Mouse (Mus musculus): ENCODE data around the gene Ddah2. TPM values are rescaled to one million over a fixed set of nuclear protein-coding genes. Genes with fewer than 3 reads are reported as not detected.

The Ddah2 gene
- polyA plus RNA-seq, 1 experiment = 18.4 TPM

DNA sequence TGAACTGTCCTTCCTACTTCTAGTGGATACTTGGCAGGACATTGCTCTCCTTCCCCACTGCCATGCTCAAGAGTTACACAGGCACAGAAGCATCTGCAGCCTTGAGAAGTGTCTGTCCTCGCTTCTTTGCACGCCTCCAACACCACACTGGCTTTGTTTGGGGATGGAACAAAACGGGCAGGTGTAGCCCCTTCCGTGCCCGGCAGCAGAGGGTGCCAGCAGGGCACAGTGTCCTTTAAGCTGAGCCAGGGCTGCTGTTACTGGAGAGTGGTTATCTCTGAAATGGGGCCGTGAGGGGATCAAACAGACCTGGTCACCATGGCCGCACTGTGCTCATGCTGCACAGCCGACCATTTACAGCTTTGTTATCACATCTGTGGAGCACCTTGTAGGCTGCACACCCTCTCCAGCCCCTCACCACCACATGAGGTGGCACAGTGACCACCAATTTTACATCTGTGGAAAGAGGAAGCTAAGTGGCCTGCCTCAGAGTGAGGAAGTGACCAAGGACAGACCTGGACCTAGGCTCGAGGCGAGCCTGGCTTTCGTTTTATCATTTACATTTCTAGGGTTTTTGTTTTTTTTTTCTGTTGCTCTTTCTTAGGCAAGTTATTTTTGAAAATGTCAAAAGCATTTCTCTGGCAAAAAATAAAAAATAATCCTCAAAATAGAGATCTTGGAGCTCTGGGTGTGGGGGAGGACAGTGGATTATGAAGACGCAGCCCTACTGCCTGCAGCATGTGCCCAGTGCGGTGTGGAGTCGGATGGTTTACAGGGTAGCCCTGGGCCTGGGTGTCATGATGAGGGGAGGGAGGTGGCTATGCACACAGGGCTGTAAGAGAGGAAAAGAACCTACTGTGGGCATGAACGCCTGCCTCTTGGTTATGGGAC, 35.9 kb downstream of the Ddah2 start:
- TF ChIP-seq CTCF (IDR thresholded peaks at IDR 0.05; ENCODE audit: extremely low read depth, insufficient read depth, insufficient read length, insufficient replicate concordance) (no peak), POLR2A (IDR thresholded peaks at IDR 0.05; ENCODE audit: low read depth, low read length) (no peak)
- WGBS = 87% methylated on average over 15 of the region's 15 CpGs
- no peak for DNase-seq (ENCODE audit: low read depth in 1 of 2, low spot score in 2 of 2)
- H3K4me1 ChIP-seq (ENCODE audit: control insufficient read depth, insufficient read depth, insufficient read length) = peaks cover 5% of the 10 kb centered on the region; the same call in 1 of the 2 replicates
- no peak overlapping the region for H3K4me3 ChIP-seq (ENCODE audit: extremely low read depth, insufficient read depth, insufficient read length)
- peaks cover 37% of the 10 kb centered on the region for H3K36me3 ChIP-seq (ENCODE audit: control insufficient read depth, insufficient read depth, low read length)
- H3K27ac ChIP-seq (ENCODE audit: insufficient read depth, low read length) = no peak overlapping the region
- no peaks in the 10 kb centered on the region for H3K27me3 ChIP-seq (ENCODE audit: control insufficient read depth, insufficient read depth, low read length)

DNA sequence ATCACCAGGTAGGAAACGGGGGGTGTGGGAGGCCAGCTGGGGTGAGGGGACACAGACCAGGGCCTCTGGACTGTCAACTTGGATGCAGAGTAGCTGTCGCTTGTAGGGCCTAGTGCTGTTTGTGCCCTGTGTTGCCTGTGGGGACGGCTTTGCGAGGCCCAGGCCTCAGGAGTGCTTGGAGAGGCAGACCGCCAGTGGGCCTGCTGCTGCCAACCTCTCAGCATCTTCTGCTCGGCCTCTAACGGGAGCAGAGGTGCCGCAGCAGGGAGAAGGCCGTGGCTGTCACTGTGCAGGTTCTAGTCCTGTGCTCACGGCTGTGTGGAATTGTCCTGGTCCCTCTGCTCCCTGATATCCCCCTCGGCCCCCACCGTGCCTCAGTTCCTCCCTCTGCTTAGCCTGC, 37.8 kb downstream of the Ddah2 start:
- Histone ChIP-seq H3K4me3 (ENCODE audit: extremely low read depth, insufficient read depth, insufficient read length) (no peak overlapping the region), H3K36me3 (ENCODE audit: control insufficient read depth, insufficient read depth, low read length) (peaks cover 50% of the 10 kb centered on the region), H3K27ac (ENCODE audit: insufficient read depth, low read length) (no peak overlapping the region), H3K4me1 (ENCODE audit: control insufficient read depth, insufficient read depth, insufficient read length) (no peaks in the 10 kb centered on the region), H3K27me3 (ENCODE audit: control insufficient read depth, insufficient read depth, low read length) (no peaks in the 10 kb centered on the region)
- no peak for DNase-seq (ENCODE audit: low read depth in 1 of 2, low spot score in 2 of 2)
- TF ChIP-seq CTCF (IDR thresholded peaks at IDR 0.05; ENCODE audit: extremely low read depth, insufficient read depth, insufficient read length, insufficient replicate concordance) (no peak), POLR2A (IDR thresholded peaks at IDR 0.05; ENCODE audit: low read depth, low read length) (no peak)
- WGBS = 95% methylated on average over 12 of the region's 12 CpGs

DNA sequence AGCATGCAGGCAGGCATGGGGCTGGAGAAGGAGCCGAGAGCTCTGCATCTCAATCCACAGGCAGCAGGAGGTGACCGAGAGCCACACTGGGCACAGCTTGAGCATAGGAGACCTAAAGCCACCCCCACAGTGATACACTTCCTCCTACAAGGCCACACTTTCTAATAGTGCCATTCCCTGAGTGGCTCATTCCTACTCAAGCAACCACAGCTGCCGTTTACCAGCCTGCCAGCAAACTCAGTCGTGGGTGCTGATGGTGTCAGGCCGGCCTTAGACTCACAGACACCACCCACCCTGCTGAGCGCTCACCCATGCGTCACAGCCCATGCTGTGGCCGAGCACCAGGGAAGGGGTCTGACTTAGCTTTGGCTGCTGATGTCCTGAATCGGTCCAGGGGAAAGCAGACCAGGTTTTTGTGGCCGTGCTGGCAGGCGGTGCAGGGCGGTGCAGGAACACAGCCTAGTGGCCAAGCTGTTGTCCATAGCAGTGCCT, 38.4 kb downstream of the Ddah2 start:
- Histone ChIP-seq H3K4me3 (ENCODE audit: extremely low read depth, insufficient read depth, insufficient read length) (no peak overlapping the region), H3K4me1 (ENCODE audit: control insufficient read depth, insufficient read depth, insufficient read length) (no peaks in the 10 kb centered on the region), H3K36me3 (ENCODE audit: control insufficient read depth, insufficient read depth, low read length) (peaks cover 51% of the 10 kb centered on the region), H3K27ac (ENCODE audit: insufficient read depth, low read length) (no peak overlapping the region), H3K27me3 (ENCODE audit: control insufficient read depth, insufficient read depth, low read length) (no peaks in the 10 kb centered on the region)
- 92% methylated on average over 12 of the region's 12 CpGs for WGBS
- DNase-seq (ENCODE audit: low read depth in 1 of 2, low spot score in 2 of 2) = no peak
- TF ChIP-seq POLR2A (IDR thresholded peaks at IDR 0.05; ENCODE audit: low read depth, low read length) (no peak), CTCF (IDR thresholded peaks at IDR 0.05; ENCODE audit: extremely low read depth, insufficient read depth, insufficient read length, insufficient replicate concordance) (no peak)

DNA sequence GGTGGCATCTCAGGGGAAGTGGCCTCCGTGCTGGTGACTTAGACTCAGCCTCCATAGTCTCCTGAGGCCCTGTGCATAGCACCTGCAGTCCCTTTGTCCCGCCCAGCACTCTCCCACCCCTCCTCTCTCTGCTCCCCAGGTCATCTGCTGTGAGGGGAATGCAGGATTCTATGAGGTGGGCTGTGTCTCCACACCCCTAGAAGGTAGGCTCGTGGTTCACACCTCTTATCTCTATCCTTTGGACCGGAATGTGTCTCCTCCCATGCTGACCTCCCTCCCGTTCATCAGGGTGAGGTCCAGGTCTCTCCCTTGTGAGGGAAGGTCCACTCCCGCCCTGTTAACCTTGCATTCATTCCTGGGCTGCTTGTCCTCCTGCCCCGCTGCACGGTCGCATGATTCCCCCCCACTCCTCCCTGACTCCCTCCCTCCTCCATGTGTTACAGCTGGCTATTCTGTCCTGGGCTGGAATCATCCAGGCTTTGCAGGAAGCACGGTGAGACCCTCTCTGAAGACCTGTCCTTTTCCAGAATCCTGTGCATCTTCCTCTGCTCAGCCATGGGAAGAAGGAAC, 41.4 kb downstream of the Ddah2 start:
- Histone ChIP-seq H3K27ac (ENCODE audit: insufficient read depth, low read length) (no peak overlapping the region), H3K4me3 (ENCODE audit: extremely low read depth, insufficient read depth, insufficient read length) (no peak overlapping the region), H3K27me3 (ENCODE audit: control insufficient read depth, insufficient read depth, low read length) (no peaks in the 10 kb centered on the region), H3K4me1 (ENCODE audit: control insufficient read depth, insufficient read depth, insufficient read length) (no peaks in the 10 kb centered on the region), H3K36me3 (ENCODE audit: control insufficient read depth, insufficient read depth, low read length) (peaks cover 47% of the 10 kb centered on the region)
- no peak for TF ChIP-seq CTCF (IDR thresholded peaks at IDR 0.05; ENCODE audit: extremely low read depth, insufficient read depth, insufficient read length, insufficient replicate concordance)
- DNase-seq (ENCODE audit: low read depth in 1 of 2, low spot score in 2 of 2) = no peak
- 88% methylated on average over 10 of the region's 10 CpGs for WGBS

DNA sequence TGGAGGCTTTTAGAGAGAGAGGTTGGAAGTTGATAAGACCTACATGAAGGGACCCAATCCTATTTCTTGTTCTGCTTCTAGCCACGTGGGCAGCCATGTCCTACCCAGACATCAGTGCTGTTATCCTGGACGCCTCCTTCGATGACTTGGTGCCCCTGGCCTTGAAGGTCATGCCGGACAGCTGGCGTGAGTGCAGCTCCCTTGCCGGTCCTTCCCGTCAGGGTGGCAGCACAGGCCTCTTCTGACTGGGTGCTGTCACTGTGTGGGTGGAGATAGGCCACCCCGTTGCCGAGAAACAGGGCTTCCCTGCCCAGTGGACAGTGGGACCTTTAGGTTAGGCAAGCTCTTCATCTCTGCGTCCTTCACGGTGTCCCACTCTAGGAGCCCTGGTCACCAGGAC, 42.3 kb downstream of the Ddah2 start:
- Histone ChIP-seq H3K4me1 (ENCODE audit: control insufficient read depth, insufficient read depth, insufficient read length) (no peaks in the 10 kb centered on the region), H3K4me3 (ENCODE audit: extremely low read depth, insufficient read depth, insufficient read length) (no peak overlapping the region), H3K27ac (ENCODE audit: insufficient read depth, low read length) (no peak overlapping the region), H3K27me3 (ENCODE audit: control insufficient read depth, insufficient read depth, low read length) (no peaks in the 10 kb centered on the region), H3K36me3 (ENCODE audit: control insufficient read depth, insufficient read depth, low read length) (peaks cover 46% of the 10 kb centered on the region)
- TF ChIP-seq POLR2A (IDR thresholded peaks at IDR 0.05; ENCODE audit: low read depth, low read length) = no peak
- no peak for TF ChIP-seq CTCF (IDR thresholded peaks at IDR 0.05; ENCODE audit: extremely low read depth, insufficient read depth, insufficient read length, insufficient replicate concordance)
- WGBS = 94% methylated on average over 11 of the region's 11 CpGs
- DNase-seq (ENCODE audit: low read depth in 1 of 2, low spot score in 2 of 2) = no peak

DNA sequence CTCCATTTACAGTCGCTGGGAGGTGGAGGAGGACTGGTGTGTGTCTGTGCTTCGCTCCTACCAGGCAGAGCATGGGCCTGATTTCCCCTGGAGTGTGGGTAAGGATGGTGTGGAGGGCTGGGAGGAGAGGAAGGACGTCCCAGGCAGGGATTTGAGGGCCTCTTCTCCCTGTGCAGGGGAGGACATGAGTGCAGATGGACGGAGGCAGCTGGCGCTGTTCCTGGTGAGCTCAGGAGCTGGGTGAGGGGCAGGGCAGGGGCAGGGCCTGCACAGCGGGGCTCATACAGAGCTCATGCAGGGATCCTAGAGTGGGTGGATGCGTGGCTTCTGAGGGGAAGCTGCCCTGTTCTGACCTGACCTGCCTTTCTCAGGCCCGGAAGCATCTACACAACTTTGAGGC, 43.5 kb downstream of the Ddah2 start:
- H3K27me3 ChIP-seq (ENCODE audit: control insufficient read depth, insufficient read depth, low read length) = no peaks in the 10 kb centered on the region
- no peak overlapping the region for H3K4me3 ChIP-seq (ENCODE audit: extremely low read depth, insufficient read depth, insufficient read length)
- H3K4me1 ChIP-seq (ENCODE audit: control insufficient read depth, insufficient read depth, insufficient read length) = no peaks in the 10 kb centered on the region
- H3K36me3 ChIP-seq (ENCODE audit: control insufficient read depth, insufficient read depth, low read length) = peaks cover 36% of the 10 kb centered on the region
- TF ChIP-seq POLR2A (IDR thresholded peaks at IDR 0.05; ENCODE audit: low read depth, low read length) = no peak
- TF ChIP-seq CTCF (IDR thresholded peaks at IDR 0.05; ENCODE audit: extremely low read depth, insufficient read depth, insufficient read length, insufficient replicate concordance) = no peak
- 88% methylated on average over 8 of the region's 8 CpGs for WGBS
- DNase-seq (ENCODE audit: low read depth in 1 of 2, low spot score in 2 of 2) = no peak
- H3K27ac ChIP-seq (ENCODE audit: insufficient read depth, low read length) = no peak overlapping the region

Measured in spleen, adult 2 months (tissue).